Mouse (Mus musculus): ENCODE data around the gene Hhip.
"Not testable (repeated sequence)": the region's sequence is repeated elsewhere in the genome, so short reads cannot be mapped to it uniquely, and the experiment has no call there.

Gene Hhip

DNA sequence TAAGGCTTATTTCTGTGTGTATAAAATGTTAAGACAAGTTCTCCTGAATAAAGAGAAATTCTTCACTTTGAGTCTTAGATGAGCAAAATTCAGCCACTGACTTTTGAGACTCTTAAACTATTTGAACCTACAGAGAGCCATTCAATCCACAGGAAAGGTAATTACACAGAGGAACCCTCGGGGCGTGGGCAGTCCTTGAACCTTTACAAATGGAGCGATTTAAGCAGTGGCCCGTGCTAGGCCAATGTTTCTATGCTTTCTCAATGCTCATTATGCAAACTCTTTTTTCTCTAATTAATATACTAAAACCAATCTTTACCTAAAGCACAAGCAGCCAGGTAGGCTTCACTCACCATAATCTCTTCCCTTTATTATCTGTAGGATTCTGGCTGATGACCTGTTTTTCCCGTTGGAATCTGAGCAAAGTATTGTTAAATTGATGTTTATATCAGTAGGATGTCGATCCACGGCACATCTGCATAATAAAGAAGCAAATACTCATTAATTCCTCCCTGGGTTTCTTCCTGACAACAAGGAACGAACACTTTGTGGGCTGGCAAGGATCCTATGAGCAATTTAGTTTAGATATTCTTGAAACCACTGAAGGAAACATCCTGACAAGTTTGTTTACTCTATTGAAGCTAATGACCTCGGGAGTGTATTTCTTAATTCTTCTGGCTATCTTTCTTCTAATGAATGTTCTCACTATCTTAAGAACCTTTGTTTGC, 65.5 kb downstream of the Hhip start:
- no peak for DNase-seq

DNA sequence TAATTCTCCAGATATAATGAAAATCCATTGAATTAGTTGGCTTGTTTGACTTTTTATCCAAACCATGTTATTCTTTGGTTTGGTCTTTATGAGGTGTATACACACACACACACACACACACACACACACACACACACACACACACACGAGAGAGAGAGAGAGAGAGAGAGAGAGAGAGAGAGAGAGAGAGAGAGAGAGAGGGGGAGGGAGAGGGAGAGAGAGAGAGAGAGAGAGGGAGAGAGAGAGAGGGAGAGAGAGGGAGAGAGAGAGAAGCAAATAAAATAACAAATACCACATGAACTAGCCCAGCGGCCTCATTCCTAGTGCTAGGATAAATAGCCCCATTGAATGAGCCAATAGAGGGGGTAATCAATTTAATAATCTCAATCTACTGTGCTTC, 66.4 kb downstream of the Hhip start:
- not testable (repeated sequence) for DNase-seq

DNA sequence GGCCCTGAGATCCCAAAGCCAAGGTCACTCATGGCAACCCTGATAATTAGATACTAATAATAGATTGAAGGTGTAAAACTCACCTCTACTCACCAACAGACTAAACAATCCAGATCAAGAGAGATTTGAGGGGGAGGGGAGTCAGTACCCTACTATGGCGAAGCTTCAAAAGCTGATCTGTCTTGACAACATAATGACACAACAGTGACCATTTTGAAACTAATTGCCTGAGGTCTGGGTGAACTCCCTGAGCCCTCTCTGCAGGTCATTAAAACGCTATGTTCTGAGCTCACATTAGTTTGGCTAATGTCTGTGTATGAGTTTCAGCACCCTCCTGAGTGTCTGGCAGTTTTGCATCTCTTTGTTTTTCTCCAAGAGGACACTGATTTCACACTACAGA, 72.9 kb downstream of the Hhip start:
- DNase-seq: no peak

DNA sequence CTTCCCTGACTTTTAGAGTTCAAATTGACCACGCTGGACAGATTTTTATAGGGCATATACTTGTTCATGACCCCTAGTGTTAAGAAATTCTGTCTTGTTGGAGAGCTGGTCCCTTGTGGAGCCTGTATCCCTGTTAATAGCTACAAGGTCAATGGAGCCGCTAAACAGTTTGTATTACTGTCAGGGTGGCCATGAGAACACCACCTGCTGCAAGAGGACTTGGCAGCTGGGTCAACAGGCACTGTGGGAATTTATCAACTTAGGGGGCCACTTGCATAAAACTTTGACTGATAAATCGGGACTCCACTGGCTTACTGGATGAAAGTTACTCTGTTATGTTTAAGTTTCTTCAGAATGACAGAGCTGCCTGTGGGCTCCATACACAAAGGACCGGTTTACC, 75.7 kb downstream of the Hhip start:
- no peak for DNase-seq

DNA sequence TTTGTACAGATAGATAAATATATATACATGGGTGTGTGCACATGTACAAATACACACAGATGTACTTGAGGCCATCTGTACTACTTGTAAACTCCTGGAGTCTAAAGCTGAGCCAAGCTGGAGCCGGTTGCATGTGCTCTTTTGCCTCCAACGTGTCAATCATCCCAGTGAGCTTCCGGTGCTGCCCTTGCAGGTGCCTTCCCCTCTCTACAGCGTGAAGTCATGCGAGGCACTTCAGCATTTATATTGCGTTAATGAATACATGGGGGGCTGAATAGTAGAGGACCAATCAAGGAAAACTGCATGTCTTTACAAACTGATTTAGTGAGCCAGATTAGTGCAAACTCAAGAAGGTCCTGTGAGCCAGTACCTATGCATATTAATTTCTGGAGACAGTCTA, 91.6 kb downstream of the Hhip start:
- DNase-seq: no peak

DNA sequence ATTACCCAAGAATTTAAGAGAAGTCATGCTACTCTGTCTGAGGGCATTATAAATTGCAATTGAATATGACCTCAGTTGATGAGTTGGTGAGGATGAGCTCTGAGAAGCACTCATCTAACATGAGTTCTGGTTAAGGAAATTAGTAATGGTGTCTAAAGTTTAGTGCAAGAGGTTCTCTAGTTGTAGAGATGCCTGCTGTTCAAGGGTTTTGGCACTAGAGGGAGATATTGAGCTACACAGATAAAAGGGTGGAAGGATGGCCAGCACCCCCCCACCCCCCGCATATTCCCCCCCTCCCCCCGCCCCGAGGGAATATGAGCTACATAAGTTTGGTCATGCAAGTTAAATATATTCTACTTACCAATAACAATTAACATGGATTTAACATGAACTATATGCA, 104.9 kb downstream of the Hhip start:
- DNase-seq: peak in 1 of 2 experiments; percentile 27

DNA sequence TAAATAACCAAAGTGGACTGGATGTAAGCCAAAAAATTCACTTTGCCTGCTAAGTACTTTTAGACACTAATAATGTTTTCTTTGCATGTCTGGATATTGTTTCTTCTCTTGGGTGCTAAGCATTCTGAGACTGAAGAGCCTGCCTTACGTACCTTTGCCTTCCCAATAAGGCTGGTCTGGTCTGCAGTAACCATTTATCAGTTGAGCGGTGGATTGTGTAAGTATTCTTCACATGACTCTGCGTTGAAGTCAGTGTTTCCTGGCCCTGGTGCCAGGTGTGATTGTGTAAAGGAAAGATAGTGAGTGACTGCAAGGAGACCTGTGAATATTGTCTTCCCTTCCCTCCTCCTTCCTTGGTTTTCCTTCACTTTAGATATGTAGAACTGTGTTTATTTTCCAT, 107.4 kb downstream of the Hhip start:
- DNase-seq: peak in 1 of 2 experiments; percentile 36

DNA sequence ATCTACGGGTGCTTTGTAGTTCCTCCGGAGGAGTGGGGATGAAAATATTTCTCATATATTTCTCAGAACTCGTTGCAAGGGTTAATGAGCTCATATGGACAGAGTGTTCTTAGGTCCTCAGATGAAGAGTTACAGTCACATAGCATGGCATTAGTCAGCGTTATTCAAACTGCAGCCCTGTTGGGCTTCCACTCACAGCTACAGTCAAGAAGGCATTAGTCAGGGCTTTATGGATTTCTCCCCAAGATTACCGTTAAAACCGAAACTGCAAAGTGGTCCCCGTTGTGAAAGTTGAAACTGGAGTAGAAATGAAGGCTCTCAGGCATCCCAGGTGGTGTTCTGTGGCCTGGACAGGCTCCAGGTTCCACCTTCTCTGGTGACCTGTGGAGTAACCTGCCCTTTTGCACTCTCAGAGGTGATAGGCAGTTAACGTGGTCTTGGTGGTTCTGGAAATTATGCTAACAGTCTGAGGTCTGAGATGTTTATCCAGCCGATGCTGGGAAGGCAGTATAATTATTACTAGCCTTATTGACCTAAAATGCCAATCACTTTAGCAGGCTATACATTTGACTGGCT, 112.2 kb downstream of the Hhip start:
- DNase-seq: peak; percentile 31 to 50

DNA sequence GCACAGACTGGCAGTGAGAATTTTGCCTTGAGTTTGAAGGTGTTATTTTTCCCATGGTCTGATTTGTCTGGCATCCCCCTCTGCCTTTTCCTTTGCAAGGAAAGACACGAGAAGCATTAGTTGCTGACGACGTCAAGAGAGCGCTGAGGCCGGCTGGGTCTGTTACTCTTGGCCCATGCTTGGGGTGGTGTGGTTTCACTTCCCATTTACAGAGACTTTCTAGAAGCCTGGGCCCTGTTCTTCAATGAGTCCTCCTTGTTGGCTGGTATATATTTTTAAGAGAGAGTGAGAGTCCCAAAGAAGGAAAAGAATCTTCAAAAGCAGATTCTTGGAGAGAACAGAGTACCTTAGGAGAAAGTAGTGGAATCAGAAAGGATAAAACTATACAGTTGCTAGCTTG, 116.7 kb downstream of the Hhip start:
- no peak for DNase-seq

DNA sequence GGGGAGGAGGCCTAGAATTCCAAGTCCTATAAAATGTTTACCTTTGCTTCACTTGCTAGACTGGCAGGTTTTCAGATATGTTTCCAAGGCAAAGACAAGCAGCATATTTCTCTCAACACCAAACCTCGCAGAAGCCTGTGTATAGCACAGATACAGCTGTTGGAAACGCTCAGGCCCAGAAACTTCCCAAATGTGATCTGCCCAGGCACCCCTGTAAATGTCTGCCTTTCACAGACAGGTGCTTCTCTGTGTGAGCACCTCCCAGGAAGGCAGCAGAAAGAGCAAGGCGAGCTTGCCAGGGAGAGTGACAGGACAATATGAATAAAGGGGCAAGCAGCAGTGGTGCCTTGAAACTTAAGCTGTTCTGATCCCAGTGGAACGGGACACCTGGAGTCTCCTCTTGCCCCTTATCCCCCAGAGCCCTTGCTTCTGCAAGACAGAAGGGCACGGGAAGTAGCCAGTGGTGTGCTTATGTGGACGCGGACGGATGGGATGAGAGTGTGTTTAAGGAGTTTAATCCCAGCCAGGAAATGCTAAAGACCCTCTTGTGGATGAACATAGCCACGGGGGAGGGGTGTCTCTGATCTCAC, 120.9 kb downstream of the Hhip start:
- no peak for DNase-seq

DNA sequence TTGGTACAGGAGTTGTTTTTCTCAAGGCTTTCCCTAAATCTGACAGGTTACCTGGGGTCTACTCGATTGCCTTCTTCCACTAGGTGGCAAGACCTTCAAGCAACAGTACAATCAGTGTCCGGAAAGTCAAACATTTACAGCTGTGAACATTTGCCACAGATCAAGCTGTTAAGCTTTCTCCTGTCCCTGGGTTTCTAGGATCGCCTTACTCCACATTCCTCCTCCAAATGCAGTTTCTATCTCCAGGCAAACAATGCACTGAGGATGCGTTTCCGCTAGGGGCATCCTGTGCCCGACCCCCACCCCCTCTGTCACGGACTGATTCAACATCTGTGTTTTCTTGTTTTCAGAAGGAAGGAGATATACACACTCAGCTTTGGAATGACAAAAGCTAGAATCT, 122.0 kb downstream of the Hhip start:
- no peak for DNase-seq

DNA sequence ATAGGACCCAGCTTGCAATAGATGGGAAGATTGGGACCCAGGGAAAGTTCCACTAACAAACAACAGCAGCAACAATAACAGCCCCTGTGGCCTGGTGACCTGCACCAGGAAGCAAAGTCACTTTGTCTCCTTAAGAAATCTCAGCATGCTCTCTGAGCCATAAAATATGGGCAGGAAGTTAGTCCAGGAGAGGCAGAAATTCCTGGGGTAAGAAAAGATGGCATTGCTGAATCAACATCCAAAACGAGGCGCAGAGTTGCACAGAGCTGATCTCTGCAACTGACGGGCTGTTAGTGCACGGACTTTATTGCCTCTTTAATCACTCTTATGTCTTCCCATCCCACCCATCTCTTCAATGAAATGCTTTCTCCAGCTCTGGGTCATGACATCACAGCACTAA, 128.6 kb downstream of the Hhip start:
- no peak for DNase-seq

DNA sequence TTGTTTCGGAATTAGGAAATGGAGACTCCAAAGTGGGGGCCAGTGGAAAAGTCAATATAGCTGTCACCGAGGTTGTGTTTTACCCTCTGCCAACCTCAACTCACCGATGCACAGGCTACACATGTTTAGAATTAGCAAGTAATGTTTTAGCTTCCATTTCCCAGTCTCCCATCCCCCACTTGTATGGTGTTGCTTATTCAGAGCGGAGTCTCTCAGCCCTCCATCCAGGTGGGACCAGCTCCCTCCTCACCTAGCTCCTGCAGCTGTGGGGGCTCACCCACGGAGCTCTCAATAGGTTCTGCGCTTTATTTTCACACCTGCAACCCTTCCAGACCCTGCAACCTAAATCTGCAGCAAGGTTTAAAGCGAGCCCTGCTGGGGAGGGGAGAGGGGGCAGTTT, 140.6 kb downstream of the Hhip start:
- no peak for DNase-seq

Data from lung, postnatal 4 days (tissue).